ENCODE assay signal across 18 mouse cellular contexts in the genomic region with DNA sequence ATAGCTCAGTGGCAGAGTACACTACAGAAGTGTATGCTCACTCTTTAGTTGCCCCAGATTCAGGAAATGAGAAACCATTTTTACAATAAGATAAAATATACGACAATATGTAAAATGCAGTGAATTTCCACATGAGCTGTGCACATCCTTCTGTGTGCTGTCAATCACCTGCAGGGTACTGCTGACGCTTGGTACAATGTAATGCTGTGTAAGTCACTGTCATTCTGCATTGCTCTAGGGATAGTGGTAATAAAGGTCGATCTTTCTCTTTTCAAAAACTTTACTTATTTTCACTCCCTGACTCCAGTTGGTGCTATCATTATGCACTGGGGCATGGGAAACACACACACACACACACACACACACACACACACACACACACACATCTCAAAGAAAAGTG.
"Had no signal": no experiment of that assay in that cellular context is flagged by ENCODE, and none has a peak within 500 bp of the region (broad histone marks: within the 10 kb centered on the region; RNA-seq: fewer than 3 reads in every experiment).

No protein-coding gene starts in this region.

- H3K27me3 ChIP-seq: liver, embryonic 12.5 days; midbrain, embryonic 12.5 days; neural tube, embryonic 13.5 days; neural tube, embryonic 15.5 days had no signal

- H3K36me3 ChIP-seq: liver, embryonic 12.5 days; midbrain, embryonic 12.5 days; neural tube, embryonic 13.5 days; neural tube, embryonic 15.5 days had no signal

- H3K27ac ChIP-seq: liver, embryonic 12.5 days; liver, embryonic 14.5 days; midbrain, embryonic 12.5 days; neural tube, embryonic 13.5 days; neural tube, embryonic 15.5 days had no signal

- H3K9me3 ChIP-seq: liver, embryonic 12.5 days; midbrain, embryonic 12.5 days; neural tube, embryonic 13.5 days; neural tube, embryonic 15.5 days had no signal

- H3K4me2 ChIP-seq: liver, embryonic 12.5 days; lung, embryonic 14.5 days; midbrain, embryonic 12.5 days; neural tube, embryonic 13.5 days; neural tube, embryonic 15.5 days had no signal

- ATAC-seq: liver, embryonic 12.5 days had no signal

- H3K4me1 ChIP-seq: liver, embryonic 12.5 days; midbrain, embryonic 12.5 days; neural tube, embryonic 15.5 days had no signal

- H3K9ac ChIP-seq: liver, embryonic 12.5 days; liver, embryonic 14.5 days; lung, embryonic 14.5 days; midbrain, embryonic 12.5 days; neural tube, embryonic 13.5 days; neural tube, embryonic 15.5 days had no signal

- H3K4me3 ChIP-seq: liver, embryonic 12.5 days; midbrain, embryonic 12.5 days; myocyte; neural tube, embryonic 13.5 days; neural tube, embryonic 15.5 days had no signal

- DNase-seq: lung, adult 18-20 months; lung, embryonic 14.5 days; lung, postnatal 10 days; lung, postnatal 4 days; retina, postnatal 1 day; right cerebral cortex, adult 18-20 months; right cerebral cortex, postnatal 25 days; right cerebral cortex, postnatal 4 days; spleen, adult 18-20 months; thymus, adult 18-20 months; thymus, postnatal 14 days; thymus, postnatal 36 days had no signal
